Mouse (Mus musculus): ENCODE data around the gene Gm17482.

DNA sequence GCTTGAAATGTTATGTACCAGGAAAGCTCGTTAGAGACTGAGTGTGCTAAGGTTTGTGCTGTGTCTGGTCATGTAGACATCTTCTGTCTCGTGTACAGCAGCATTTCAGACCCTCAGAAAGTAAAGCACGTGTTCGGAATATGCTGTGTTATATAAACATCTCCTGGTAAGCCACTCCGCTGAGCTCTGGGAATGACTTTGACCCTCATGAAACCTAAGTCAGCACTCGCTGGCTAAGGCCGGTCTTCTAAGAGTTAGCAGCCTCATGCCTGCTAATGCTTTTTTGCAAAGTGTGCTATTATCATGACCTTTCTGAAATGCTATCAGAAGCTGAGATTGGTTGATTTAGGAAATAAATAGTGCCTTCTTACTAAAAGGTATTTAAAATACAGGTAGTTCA is 36.0 kb upstream of the Gm17482 start:
- TF ChIP-seq TAL1 (IDR thresholded peaks at IDR 0.05; ENCODE audit: low read length) (no peak), GATA1 (IDR thresholded peaks at IDR 0.05; ENCODE audit: low read length) (no peak)
